Mouse (Mus musculus) kidney, embryonic 14.5 days (tissue): ENCODE data around the gene Srm. TPM values are rescaled to one million over a fixed set of nuclear protein-coding genes. Genes with fewer than 3 reads are reported as not detected.

Experiments used
- ATAC-seq: fragments of 200-750 bp; cut with Nextera tagmentation; 2 replicates; pipeline ENCODE4 v1.8.0; 2017; ENCODE audit warnings: moderate number of reproducible peaks, mild to moderate bottlenecking, moderate TSS enrichment, moderate library complexity; ENCODE audit not compliant: low FRiP score, low TSS enrichment
- H3K27ac ChIP-seq: fragments of 300-500 bp; sonication (generic); 2 replicates; pipeline ENCODE4 v1.5.1; 2014; ENCODE audit warnings: low read depth, mild to moderate bottlenecking, low read length, moderate library complexity, mixed read lengths
- H3K27me3 ChIP-seq: fragments of 300-500 bp; sonication (generic); 2 replicates; pipeline ENCODE4 v1.6.1; 2014; ENCODE audit warnings: mild to moderate bottlenecking, low read length; ENCODE audit not compliant: control insufficient read depth, insufficient read depth
- H3K36me3 ChIP-seq: fragments of 300-500 bp; sonication (generic); 2 replicates; pipeline ENCODE4 v1.6.1; 2014; ENCODE audit warnings: low read length, mixed read lengths; ENCODE audit not compliant: control insufficient read depth, insufficient read depth
- H3K4me1 ChIP-seq: fragments of 300-500 bp; sonication (generic); 2 replicates; pipeline ENCODE4 v1.6.1; 2014; ENCODE audit warnings: low read length, mixed read lengths; ENCODE audit not compliant: control insufficient read depth, insufficient read depth
- H3K4me2 ChIP-seq: fragments of 300-500 bp; sonication (generic); replicated peaks from 2 replicates; pipeline ENCODE4 v1.6.1; 2014; ENCODE audit warnings: low read depth, mild to moderate bottlenecking, low read length
- H3K4me3 ChIP-seq: fragments of 300-500 bp; sonication (generic); 2 replicates; pipeline ENCODE4 v1.5.1; 2014; ENCODE audit warnings: mild to moderate bottlenecking, low read length
- H3K9ac ChIP-seq: fragments of 300-500 bp; sonication (generic); 2 replicates; pipeline ENCODE4 v1.6.1; 2014; ENCODE audit warnings: low read depth, mild to moderate bottlenecking, low read length, moderate library complexity
- H3K9me3 ChIP-seq: fragments of 300-500 bp; sonication (generic); 2 replicates; pipeline ENCODE4 v1.6.1; 2016; ENCODE audit warnings: low read length; ENCODE audit not compliant: control insufficient read depth
- WGBS: fragments of 180-500 bp; shearing (Covaris S2); extraction: QIAGEN DNeasy Blood & Tissue Kit; methylation state at CpG from one replicate; pipeline ENCODE4 v1.1.7; 2014; 5-methylcytosine and 5-hydroxymethylcytosine counted together
- polyA plus RNA-seq: library from polyadenylated mRNA; unstranded; fragments of >200 nt; fragmentation: Nextera tagmentation; extraction: Ambion mirVana; gene quantifications from 2 replicates; pipeline ENCODE4 v1.2.1, GENCODE M21; 2014

Gene Srm
- polyA plus RNA-seq, 1 experiment from 2014 or later = 242 TPM

DNA sequence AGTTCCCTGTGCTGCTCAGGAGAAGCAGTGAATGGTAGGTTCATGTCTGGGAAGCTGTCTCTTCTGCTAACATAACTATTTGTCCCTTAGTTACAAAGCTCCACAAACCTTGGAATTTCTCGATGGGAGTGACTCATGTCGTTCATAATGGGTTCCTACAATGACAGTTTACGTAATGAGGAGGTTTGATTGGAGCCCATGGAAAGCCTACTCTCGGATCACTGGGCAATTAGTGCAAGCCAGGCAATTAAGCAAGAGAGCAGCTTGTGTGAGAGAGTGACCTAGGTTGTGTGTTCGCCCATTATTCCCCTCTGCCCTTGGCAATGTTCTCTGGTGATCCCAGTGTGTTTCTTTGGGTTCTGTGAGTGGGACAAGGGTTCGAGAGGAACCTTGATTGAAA, 4.6 kb downstream of the Srm start:
- Histone ChIP-seq H3K4me3 (no peak overlapping the region), H3K36me3 (peaks cover 39% of the 10 kb centered on the region), H3K27ac (no peak overlapping the region), H3K4me2 (no peak overlapping the region), H3K4me1 (peaks cover 11% of the 10 kb centered on the region; the same call in 1 of the 2 replicates), H3K9me3 (0 out of 2 replicates have a peak, but pooled peaks cover 5% of the 10 kb centered on the region), H3K27me3 (no peaks in the 10 kb centered on the region), H3K9ac (no peak overlapping the region)
- 91% methylated on average over 6 of the region's 6 CpGs for WGBS
- no peak for ATAC-seq

DNA sequence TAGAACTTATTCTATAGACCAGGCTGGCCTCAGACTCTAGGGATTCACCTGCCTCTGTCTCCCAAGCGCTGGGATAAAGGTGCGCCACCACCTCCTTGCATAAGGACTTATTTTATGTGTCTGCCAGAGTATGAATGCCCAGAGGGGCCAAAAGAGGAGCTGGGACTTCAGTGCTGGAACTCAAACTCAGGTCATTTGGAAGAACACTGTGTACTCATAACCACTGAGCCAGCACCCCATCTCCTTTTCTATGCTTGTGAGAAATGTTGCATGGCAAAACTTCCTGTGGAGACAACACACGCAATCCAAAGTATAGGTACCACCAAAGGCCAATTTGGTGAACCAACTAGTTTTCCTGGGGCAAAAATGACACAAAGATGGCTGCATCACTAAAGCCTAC, 5.4 kb downstream of the Srm start:
- H3K4me3 ChIP-seq = no peak overlapping the region
- H3K4me1 ChIP-seq = peaks cover 11% of the 10 kb centered on the region; the same call in 1 of the 2 replicates
- WGBS = 99% methylated on average over 3 of the region's 3 CpGs
- no peak for ATAC-seq
- no peaks in the 10 kb centered on the region for H3K27me3 ChIP-seq
- peaks cover 39% of the 10 kb centered on the region for H3K36me3 ChIP-seq
- no peak overlapping the region for H3K9ac ChIP-seq
- H3K4me2 ChIP-seq = no peak overlapping the region
- no peak overlapping the region for H3K27ac ChIP-seq
- 0 out of 2 replicates have a peak, but pooled peaks cover 5% of the 10 kb centered on the region for H3K9me3 ChIP-seq

DNA sequence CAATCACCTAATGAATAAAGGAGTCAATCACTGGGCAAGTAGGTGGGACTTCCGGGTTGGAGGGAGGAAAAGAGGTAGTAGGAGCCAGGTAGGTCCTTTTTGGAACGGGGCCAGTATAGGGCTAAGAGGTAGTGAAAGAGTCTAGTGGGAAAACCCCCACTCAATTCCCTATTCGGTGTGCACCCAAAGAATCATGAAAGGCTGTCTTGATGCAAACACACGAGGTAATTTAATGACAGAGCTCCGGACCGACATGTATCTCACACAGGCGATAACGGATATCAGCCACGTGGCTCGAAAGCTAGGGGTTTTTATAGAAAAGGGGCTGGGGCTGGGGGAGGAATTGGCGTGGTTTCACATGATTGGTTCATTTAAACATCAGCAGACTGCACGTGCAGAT, 7.5 kb downstream of the Srm start:
- ATAC-seq = no peak
- H3K27ac ChIP-seq = no peak overlapping the region
- no peak overlapping the region for H3K4me2 ChIP-seq
- no peak overlapping the region for H3K9ac ChIP-seq
- no peaks in the 10 kb centered on the region for H3K4me1 ChIP-seq
- H3K9me3 ChIP-seq = 0 out of 2 replicates have a peak, but pooled peaks cover 5% of the 10 kb centered on the region
- H3K27me3 ChIP-seq = no peaks in the 10 kb centered on the region
- H3K36me3 ChIP-seq = peaks cover 30% of the 10 kb centered on the region
- WGBS = 90% methylated on average over 12 of the region's 12 CpGs
- H3K4me3 ChIP-seq = no peak overlapping the region

DNA sequence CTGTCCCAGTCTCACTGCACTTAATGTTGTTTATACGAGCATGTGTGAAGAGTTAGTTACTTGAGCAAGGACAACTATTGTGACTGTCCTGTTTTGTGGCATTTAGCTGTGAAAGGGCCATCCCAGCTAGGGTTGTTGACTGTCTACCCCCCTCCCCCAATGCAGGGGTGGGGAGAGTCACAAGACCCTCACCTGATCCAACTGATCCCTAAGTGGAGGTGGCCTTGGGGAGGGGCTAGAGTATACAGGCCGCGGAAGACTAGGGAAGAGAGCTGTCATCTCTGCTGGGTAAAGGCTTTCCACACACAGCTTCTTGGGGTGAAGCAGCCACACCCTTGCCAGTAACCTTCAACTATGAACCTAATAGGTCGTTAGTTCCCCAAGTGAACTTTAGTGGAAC, 9.0 kb downstream of the Srm start:
- Histone ChIP-seq H3K27ac (no peak overlapping the region), H3K9ac (no peak overlapping the region), H3K27me3 (no peaks in the 10 kb centered on the region), H3K4me2 (no peak overlapping the region), H3K4me3 (no peak overlapping the region), H3K36me3 (peaks cover 15% of the 10 kb centered on the region), H3K4me1 (no peaks in the 10 kb centered on the region), H3K9me3 (0 out of 2 replicates have a peak, but pooled peaks cover 5% of the 10 kb centered on the region)
- no peak for ATAC-seq
- 87% methylated on average over 4 of the region's 4 CpGs for WGBS

DNA sequence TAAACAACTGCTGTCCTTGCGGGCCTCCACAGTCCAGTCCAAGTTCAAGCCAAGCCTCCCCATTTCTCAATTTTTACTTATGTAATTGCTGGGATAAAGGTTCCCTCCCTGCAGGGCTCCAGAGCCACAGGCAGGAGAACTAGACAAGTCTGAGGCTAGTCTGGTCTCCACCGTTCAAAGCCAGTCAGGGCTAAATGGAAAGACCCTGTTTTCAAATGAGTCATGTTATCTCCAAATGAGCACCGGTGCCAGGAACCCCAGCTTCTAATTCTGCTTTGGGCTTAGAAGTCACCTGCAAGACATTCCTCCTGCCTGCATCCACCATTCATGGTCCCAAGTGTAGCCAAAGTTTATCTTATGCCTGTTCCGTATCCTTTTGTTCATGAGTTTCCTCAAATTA, 10.6 kb downstream of the Srm start:
- Histone ChIP-seq H3K9me3 (0 out of 2 replicates have a peak, but pooled peaks cover 5% of the 10 kb centered on the region), H3K4me2 (no peak overlapping the region), H3K4me1 (no peaks in the 10 kb centered on the region), H3K9ac (no peak overlapping the region), H3K4me3 (no peak overlapping the region), H3K36me3 (peaks cover under 1% of the 10 kb centered on the region; the same call in 1 of the 2 replicates), H3K27ac (no peak overlapping the region), H3K27me3 (no peaks in the 10 kb centered on the region)
- no peak for ATAC-seq
- 89% methylated on average over 4 of the region's 4 CpGs for WGBS

DNA sequence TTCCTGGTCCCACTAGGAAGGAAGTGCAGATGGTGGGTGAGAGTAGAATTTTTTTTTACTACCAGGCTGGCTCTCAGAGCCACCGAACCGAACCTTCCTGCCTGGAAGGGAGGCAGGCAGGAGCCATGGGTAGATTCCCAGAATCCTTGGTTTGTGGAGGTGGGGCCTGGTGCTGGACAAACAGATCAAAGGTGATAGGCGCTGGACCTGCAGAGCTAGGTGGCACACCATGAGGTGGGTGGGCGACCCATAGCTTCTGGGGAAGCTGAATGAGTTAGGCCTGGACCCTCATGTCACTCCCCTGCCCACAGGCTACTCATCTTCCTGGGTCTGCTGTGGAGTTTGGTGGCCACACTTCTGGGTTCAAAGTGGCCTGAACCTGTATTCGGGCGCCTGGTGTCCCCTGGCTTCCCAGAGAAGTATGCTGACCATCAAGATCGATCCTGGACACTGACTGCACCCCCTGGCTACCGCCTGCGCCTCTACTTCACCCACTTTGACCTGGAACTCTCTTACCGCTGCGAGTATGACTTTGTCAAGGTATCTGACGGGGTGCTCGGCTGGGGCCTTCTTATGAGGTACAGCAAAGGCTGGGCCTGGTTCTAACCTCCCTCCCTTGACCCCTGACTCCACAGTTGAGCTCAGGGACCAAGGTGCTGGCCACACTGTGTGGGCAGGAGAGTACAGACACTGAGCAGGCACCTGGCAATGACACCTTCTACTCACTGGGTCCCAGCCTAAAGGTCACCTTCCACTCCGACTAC, 11.2 kb downstream of the Srm start, which contains the start of gene Masp2:
Gene Masp2 (plus strand): TSS at position 198 of the 764 bp plus-strand sequence.
- ATAC-seq = no peak

DNA sequence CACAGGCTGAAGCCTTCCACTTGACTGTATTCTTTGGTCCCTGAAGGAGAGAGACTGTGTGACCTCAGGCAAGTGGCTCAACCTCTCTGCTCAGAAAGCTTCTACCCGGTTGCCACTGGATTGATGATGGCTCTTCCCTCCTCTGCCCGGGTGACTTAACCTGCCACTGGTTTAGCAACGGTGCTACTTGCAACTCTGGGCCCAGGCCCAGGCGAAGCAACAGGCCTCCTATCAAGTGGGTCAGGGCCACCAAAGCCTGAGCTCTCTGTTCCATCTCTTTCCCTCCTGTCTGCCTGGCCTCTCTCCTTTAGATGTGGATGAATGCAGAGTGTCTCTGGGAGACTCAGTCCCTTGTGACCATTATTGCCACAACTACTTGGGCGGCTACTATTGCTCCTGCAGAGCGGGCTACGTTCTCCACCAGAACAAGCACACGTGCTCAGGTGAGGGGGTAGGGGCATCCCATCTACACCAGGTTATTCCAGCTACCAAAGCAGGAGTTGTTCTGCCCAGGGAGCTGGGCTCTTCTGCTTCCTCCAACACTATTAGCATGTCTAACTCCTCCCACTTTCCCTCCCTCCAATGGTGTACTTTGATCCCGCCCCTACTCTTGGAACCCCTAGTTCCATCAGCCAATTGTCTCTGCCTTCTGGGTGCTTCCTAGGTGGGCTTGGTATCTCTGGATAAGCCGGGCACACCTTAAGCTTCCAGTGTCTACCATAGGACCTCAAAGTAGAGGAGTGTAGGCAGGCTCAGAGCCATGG, 12.3 kb downstream of the Srm start:
- H3K9me3 ChIP-seq = 0 out of 2 replicates have a peak, but pooled peaks cover 5% of the 10 kb centered on the region

More for the DNA sequence above, 11.2 kb downstream of the Srm start, which contains the start of gene Masp2:
- Histone ChIP-seq H3K4me2 (no peak within 1 kb of the TSS), H3K4me1 (no peaks in the 10 kb centered on the region), H3K27ac (no peak within 1 kb of the TSS), H3K9ac (no peak within 1 kb of the TSS), H3K36me3 (no peaks in the 10 kb centered on the region; the same call in 1 of the 2 replicates), H3K4me3 (no peak within 1 kb of the TSS), H3K27me3 (no peaks in the 10 kb centered on the region), H3K9me3 (0 out of 2 replicates have a peak, but pooled peaks cover 5% of the 10 kb centered on the region)
- 86% methylated on average over 14 of the region's 14 CpGs for WGBS

DNA sequence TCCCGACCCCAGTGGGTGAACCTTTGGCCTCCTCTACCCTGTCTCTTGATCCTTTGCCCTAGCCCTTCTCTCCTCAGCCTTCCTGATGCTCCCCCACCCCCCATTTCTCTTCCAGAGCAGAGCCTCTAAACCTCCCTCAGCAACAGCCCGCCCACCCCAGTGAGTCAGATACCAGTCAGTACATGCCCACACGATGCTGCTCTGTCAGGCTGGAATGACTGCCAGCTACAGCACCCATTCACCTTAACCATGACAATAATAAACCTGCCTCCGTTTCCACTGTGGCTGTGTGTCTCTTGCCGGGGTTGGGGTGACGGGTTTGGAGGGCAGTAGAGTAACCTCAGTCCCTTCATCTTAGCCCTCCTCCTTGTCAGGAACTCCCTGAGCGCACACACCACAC, 12.8 kb downstream of the Srm start:
- H3K4me2 ChIP-seq = no peak overlapping the region
- H3K4me3 ChIP-seq = no peak overlapping the region
- H3K36me3 ChIP-seq = no peaks in the 10 kb centered on the region
- 0 out of 2 replicates have a peak, but pooled peaks cover 3% of the 10 kb centered on the region for H3K4me1 ChIP-seq
- 77% methylated on average over 7 of the region's 7 CpGs for WGBS
- H3K9me3 ChIP-seq = no peaks in the 10 kb centered on the region
- ATAC-seq = no peak
- no peak overlapping the region for H3K27ac ChIP-seq
- H3K27me3 ChIP-seq = no peaks in the 10 kb centered on the region
- no peak overlapping the region for H3K9ac ChIP-seq

More for the DNA sequence above, 12.3 kb downstream of the Srm start:
- Histone ChIP-seq H3K4me3 (no peak overlapping the region), H3K9ac (no peak overlapping the region), H3K4me2 (no peak overlapping the region), H3K36me3 (no peaks in the 10 kb centered on the region; the same call in 1 of the 2 replicates), H3K4me1 (no peaks in the 10 kb centered on the region), H3K27me3 (no peaks in the 10 kb centered on the region), H3K27ac (no peak overlapping the region)
- 70% methylated on average over 10 of the region's 10 CpGs for WGBS
- no peak for ATAC-seq
